Mouse (Mus musculus): Measurements from ENCODE around the gene Ltb.

Gene Ltb

DNA sequence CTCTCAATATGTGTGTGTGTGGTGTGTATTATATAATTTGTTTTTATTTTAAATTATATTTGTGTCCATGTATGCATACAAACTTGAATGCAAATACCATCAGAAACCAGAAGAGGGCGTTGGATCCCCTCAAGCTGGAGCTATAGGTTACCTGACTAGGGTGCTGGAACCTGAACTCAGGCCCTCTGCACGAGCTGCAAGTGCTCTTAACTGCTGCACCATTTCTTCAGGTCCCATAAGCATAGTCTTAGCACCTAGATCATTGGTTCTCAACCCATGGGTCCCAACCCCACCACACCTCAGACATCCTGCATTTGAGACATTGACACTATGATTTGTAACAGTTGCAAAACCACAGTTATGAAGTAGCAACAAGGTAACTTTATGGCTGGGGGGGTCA, 2.5 kb upstream of the Ltb start:
- no peak for DNase-seq (ENCODE audit: low spot score in 2 of 2)

DNA sequence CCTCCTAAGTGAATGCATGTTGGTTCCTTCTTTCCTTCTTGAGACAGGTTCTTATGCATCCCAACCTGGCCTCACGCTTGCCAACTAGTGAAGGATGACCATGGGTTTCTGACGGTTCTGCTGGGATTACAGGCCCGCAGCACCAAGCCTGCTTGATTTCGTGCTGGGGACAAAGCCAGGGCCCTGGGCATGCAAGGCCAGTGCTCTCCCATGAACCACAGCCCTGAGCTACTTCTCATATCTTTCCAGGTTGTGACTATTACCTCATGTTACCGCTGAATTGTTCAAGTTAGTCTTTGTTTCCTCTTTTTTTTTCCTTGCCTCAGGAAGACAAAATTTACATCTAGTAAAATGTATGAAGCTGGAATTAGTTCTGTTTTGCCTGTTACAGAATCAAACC, 1.3 kb upstream of the Ltb start:
- DNase-seq (ENCODE audit: low spot score in 2 of 2): no peak

DNA sequence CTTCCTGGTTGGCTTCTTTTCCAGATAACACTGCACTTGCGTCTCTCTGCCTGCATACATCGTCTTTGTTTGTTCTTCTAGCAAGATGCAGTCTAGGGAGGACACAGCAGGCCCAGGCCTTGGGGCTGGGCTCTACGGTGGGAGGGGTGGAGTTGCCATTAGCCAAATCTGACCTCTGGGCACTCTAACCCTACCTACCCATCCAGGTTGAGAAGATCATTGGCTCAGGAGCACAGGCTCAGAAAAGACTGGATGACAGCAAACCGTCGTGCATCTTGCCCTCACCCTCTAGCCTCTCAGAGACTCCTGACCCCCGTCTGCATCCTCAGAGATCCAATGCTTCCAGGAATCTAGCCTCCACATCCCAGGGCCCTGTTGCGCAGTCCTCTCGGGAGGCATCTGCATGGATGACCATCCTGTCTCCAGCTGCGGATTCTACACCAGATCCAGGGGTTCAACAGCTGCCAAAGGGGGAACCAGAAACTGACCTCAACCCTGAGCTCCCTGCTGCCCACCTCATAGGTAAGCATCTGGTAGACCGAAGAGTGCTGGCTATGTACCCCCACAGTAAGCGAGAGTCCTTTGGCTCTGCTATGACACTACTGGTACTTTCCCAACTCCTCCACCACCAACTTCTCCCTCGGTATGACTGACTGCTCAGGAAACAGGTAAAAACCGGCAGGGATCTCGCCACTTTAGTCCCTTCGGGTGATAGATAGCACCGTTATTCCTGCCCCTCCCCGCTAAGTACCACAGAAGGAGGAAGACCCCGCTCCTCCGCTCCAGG, 798 bp downstream of the Ltb start:
- peak in 1 of 2 experiments; percentile 72 for DNase-seq (ENCODE audit: low spot score in 2 of 2)

DNA sequence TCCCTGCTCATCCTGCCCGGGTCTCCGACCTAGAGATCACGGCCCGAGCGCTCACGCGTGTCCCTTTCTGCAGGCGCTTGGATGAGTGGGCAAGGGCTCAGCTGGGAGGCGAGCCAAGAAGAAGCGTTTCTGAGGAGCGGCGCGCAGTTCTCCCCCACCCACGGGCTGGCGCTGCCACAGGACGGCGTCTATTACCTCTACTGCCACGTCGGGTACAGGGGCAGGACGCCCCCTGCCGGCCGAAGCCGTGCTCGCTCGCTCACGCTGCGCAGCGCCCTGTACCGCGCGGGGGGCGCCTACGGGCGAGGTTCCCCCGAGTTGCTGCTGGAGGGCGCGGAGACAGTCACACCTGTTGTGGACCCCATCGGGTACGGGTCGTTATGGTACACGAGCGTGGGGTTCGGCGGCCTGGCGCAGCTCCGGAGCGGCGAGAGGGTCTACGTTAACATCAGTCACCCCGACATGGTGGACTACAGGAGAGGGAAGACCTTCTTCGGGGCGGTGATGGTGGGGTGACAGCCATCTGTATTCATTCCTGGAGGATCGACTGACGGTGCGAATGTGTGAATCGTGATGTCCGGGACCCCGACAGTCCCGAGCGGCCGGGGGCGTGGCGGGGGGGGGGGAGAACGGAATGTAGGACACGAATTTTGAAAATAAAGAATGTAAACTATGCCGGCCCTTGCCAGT, 1.5 kb downstream of the Ltb start:
- peak; percentile 87 to 97 for DNase-seq (ENCODE audit: low spot score in 2 of 2)

DNA sequence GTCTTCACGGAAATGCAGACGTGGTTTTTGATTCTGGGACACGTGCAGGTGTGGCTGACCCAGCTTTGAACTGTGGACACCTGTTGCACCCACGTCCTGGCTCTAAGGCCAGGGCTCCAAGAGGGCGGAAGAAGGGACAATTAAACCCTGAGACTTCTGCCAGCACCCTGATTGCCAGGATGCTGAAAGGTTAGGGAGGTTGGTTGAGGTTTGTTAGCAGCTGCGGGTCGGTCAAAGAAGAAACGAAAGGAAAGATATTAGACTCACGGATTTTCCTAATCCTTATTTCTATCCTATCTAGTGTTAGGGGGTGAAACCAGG, 2.0 kb downstream of the Ltb start:
- DNase-seq (ENCODE audit: low spot score in 2 of 2): no peak

DNA sequence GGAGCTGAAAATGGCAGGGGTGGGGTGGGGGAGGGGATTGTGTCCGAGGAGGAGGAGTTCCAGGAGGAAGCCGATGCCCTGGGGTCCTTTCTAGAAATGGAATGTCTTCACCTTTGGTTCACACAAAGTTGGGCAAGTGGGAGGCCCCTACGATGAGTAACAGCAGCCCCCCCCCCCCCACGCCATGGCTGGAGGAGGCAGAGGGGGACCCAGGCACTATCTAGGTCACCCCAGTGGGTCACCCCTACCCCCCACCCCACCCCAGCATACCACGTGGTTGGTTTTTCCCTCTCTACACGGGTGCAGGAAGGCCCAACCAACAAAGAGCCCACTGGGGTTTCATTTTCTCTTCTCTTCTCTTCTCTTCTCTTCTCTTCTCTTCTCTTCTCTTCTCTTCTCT, 2.9 kb downstream of the Ltb start:
- DNase-seq (ENCODE audit: low spot score in 2 of 2): no peak

DNA sequence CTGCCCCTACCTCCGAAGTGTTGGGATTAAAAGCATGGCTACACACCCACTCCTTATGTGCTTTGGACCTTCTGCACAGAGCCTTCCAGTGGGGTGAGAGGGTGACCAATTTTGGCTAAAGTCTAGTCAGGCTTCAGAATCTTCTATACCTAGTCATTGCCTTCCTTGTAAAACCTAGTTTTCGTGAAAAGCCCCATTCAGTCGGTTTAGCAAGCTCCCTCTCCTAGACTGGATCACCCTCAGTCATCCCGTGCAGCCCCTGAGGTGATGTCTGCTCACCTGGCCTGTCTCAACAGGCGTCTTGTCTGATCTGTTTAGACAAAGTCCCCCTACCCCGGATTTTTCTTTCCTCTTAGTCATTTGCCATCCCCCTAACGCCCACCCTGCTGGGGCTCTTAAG, 3.8 kb downstream of the Ltb start:
- no peak for DNase-seq (ENCODE audit: low spot score in 2 of 2)

DNA sequence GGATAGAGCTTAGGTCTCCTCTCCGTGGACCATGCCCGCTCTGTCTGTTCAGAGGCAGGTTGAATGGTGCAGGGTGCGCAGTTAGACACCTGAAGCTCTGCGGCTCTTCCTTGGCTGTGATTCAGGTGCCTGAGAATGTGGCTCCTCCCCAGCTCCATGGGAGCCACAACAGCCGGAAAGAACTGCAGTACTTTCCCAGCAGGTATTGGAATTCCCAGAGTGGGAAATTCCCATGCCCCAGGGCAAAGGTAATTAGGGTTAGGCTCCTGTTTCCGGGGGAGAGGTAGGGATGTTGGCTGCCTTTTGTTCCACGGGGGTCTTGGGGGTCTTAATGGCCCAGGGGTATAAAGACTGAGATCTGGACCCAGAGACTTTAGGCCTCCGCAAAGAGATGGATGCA, 4.7 kb downstream of the Ltb start:
- no peak for DNase-seq (ENCODE audit: low spot score in 2 of 2)

DNA sequence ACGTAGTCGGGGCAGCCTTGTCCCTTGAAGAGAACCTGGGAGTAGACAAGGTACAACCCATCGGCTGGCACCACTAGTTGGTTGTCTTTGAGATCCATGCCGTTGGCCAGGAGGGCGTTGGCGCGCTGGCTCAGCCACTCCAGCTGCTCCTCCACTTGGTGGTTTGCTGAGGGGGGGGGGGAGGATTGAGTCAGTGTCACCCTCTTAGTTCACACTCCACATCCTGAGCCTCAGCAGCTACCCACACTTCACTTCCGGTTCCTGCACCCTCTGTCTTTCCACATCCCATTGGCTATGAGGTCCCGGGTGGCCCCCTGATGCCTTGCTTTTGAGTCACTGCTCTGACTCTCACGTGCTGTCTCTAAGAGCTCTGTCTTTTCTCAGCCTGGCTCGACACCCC, 6.2 kb downstream of the Ltb start:
- DNase-seq (ENCODE audit: low spot score in 2 of 2): peak; percentile 56 to 74

DNA sequence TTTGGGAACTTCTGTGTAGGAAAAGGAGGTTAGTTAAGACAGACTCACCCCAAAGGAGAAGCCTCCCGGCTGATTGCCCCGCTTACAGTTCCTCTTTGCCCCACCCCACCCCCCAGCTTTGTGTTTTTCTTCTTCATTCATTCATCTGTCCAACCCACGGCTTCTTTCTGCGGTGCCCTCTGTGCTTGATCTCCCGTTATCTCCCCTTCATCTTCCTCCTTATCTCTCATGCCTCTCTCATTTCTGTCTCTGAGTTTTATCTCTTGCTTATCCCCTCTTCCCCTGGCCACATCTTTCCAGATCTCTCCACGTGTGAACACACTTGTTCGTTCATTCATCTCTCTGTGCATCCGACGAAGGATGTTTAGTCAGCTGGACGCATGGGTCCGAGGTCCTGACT, 6.9 kb downstream of the Ltb start:
- no peak for DNase-seq (ENCODE audit: low spot score in 2 of 2)

DNA sequence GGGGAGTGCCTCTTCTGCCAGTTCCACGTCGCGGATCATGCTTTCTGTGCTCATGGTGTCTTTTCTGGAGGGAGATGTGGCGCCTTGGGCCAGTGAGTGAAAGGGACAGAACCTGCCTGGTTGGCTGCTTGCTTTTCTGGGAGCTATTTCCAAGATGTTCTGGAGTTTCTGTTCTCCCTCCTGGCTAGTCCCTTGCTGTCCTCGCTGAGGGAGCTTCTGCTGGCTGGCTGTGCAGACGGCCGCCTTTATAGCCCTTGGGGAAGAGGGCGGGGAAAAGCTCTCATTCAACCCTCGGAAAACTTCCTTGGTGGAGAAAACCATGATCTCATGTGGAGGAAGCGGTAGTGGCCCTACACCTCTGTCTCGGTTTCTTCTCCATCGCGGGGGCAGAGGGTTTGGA, 7.5 kb downstream of the Ltb start, which contains the start of gene Tnf:
TSS of gene Tnf (minus strand) at position 221 of the 400 bp plus-strand sequence.
- peak; percentile 64 to 78 for DNase-seq (ENCODE audit: low spot score in 2 of 2)

DNA sequence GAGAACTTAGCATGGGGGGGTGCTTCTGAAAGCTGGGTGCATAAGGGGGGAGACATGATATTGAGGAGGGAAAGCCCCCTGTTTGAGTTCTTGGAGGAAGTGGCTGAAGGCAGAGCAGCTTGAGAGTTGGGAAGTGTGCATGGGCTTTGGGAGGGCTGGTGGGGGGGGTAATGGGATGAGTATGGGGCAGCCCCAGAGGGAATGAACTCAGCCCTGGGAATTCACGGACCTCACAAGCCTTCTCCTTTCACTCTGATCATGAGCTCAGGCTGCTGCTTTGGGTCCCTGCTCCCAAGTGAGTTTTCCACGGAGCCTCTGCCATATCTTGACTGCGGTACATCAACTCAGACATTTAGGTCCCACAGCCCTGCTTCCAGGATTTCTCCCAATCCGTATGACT, 8.2 kb downstream of the Ltb start:
- DNase-seq (ENCODE audit: low spot score in 2 of 2): no peak

DNA sequence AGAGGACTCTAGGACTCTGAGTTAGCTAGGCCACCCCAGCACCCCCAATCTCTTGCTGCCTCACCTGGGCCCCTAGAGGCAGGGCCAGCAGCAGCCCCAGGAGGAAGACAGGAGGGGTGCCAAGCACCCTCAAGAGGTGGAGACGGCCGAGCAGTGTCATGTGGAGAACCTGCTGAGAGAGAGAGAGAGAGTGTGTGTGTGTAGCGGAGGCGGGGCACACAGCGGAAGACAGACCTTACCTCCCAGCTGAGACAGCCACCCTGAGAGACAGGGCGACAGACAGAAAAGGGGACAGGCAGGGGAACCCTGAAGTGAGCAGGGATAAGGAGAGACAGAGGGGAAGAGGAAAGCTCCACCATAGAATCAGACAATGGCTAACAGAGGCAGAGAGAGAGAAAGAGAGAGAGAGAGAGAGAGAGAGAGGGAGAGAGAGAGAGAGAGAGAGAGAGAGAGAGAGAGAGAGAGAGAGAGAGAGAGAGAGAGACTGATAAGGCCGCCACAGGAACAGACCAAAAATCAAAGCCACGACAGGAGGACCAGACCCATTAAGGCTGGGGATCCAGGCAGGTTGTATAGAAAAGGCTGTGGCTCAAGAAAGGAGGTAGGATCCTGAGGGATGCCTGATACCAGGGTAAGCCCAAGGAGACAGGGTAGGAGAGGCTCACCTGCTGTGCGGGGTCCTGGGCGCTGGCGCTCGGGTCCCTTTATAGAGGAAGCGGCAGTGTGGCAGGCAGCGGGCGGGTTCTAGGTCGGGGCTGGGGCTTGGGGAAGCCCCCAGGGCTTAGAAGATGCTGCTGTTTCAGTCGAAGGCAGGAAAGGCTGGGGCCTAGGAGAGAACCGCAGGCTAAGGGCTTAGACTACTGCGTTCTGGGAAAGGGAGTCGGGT, 10.5 kb downstream of the Ltb start, which contains the start of gene Lta:
TSS of gene Lta (minus strand) at position 858 of the 886 bp plus-strand sequence.
- peak; percentile 48 to 75 for DNase-seq (ENCODE audit: low spot score in 2 of 2)

DNA sequence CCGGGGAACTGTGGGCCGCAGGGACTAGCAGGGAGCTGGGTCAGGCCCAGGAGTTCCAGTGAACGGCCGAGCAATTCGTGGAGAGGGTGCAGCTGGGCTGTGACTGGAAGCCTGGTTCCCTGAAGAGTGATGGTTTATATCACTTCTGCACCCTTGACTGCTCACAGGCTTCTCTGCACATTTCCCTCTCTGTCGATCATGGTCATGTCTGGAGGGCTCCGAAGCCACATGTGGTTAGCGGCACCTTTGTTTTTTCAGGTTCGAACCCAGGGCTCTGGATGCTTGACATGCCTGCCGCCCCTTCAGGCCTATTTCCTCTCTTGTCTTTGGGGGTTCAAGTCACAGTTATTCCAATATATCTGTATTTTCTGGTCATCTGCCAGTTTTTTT, 11.1 kb downstream of the Ltb start:
- DNase-seq (ENCODE audit: low spot score in 2 of 2): no peak

DNA sequence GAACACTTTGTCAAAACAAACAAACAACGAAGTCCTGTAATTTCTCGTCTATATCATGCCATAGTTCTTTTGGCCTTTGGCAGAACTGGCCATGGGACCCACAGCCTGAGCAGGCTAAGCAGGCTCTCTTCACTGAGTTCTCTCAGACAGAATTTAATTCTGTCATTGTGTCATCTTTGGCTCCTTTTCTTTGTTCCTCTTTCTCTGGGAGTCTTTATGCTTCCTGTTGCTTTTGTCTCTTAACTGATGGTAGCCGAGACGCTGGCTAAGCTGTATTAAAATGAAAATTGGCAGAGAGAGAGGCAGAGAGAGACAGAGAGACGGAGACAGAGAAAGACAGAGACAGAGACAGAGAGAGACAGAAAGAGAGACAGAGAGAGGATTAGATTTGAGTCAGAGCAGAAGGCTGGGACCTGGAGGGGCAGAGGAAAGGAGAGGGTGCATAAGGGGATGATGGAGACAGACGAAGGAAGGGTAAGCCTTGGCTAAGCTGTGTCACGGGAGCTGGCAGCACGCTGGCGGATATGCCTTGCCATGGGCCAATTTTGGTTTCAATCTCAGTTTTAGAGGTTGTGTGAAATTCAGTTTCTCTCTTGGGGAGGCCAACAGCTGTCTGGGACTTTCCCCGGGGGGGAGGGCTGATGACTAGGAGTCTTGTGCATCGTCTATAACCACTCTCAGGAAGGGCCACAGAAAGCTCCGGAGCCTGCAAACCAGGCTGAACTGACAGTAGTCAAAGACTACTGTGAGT, 15.7 kb downstream of the Ltb start:
- peak in 1 of 2 experiments; percentile 50 for DNase-seq (ENCODE audit: low spot score in 2 of 2)

DNA sequence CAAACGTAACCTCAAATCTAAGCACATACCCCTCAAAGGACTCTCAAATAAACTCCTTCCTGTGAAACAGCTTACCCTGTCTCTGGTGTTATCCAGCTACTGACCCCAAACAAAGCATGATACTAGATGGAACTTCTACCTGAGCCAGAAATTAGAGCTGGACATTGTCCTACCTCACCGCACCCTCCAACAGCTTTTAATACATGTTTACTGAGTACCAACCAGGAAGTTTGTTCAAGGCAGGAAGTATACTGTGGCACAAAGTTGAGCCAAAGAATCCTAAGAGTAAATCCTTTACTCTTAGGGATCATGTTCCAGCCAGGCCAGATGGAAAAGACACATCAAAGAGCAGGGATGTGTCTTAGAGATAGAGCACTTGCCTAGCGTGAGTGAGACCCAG, 16.4 kb downstream of the Ltb start:
- no peak for DNase-seq (ENCODE audit: low spot score in 2 of 2)

DNA sequence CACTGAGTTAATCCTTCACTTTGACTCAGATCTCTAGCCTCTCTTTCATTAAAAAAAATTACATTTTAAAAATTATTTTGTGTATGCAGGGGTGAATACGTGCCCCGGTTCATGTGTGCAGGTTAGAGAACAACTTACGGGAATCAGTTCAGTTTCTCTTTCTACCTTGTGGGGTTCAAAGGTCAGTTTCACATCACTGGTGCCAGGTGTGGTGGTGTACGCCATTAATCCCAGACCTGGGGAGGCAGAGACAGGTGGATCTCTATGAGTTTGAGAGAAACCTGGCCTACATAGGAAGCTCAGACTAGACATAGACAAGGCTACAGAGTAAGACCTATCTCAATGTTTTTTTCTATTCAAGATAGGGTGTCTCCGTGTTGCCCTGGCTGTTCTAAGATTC, 18.8 kb downstream of the Ltb start:
- no peak for DNase-seq (ENCODE audit: low spot score in 2 of 2)

DNA sequence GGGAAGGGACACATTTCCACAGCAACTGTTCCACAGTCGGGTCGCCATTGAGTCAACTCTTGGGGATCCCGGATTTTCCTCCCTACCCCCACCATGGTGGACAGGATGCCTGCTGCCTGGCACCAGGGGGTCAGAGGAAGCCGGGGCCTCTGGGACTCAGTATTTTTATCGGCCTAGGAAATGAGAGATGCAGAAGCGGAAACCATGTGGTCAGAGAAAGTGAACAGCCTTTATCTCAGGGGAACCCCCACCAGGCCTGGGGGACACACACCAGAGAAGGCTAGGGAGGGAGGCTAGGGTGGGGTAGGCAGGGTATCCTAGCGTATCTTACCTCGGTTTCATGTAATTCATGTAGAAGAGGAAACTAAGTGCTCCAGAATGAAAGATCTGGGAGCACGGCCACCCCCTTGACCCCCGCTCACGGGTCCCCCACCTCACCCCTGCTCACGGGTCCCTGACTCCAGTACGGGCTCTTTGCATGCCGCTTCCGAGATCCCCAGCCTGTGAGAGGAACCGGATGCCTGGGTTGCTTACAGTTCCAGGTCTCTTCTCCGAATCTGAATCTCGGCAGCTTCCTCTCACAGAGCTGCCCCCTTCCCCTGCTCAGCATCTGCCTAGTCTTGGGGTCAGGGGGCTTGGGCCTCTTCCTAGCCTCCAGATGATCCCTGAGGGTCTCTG, 24.4 kb downstream of the Ltb start:
- peak; percentile 56 to 78 for DNase-seq (ENCODE audit: low spot score in 2 of 2)

DNA sequence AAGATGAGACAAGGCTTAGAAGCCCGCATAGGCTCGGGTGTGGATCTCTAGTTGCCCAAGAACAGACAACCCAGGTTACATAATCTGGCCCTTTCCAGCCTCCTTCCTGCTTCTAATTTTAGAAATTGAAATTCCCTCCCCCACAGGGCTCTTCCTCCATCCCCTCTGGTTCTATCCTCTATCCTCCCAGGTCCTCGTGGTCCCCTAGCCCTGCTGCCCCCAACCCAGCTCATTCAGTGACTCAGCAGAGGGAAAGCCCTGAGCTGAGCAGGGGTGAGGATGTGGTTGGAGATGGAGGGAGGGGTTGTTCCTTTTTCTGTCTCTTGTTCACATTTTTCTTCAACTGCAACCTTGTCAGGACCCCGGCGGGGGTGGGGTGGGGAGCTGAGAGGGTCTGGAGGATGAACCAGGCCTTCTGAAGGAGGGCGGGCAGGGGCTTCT, 25.4 kb downstream of the Ltb start:
- DNase-seq (ENCODE audit: low spot score in 2 of 2): no peak

DNA sequence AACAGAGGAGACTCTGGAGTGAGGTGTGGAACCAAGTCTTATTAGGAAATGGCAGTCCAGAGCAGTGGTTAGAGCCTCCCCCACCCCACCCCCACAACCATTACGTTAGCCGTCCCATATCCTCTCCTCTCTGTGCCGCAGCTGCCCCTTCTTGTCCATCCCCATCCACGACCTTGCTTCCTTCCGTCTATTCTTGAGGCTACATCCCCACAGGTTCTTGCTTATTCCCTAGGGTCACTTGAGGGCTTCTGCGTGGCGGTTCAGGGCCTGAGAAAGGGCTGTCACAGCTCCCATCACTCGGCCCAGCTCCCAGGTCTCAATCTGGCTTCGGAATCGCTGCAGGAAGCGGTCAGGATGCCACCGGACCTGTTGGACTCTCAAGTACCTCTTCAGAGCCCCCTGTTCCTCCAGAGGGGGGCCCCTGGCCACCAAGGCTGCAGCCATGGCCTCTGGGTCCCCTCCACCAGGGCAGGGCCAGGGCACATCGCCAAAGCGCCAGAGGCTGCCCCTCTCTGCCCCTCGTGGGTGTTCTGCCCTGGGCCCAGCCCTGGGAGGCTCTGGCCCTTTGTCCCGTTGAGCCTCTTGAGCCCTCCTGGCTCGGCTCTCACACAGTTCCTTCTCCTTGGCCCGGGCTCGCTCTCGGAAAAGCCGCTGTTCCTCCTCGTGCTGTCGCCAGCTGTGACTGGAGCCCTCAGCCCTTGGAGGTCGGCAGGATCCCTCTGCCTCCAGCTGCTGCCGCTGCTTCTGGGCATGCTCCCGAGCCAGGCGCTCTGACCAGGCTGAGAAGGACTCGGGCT, 26.1 kb downstream of the Ltb start, which contains the start of gene Gm16181:
TSS of gene Gm16181 (plus strand) at position 679 of the 797 bp plus-strand sequence.
- no peak for DNase-seq (ENCODE audit: low spot score in 2 of 2)
